Mouse (Mus musculus) cerebellum, adult 2 months (tissue): ENCODE results near the gene Rab23.

Experiments used
- CTCF ChIP-seq: fragments of 200-500 bp; IDR thresholded peaks from 2 replicates; pipeline ENCODE4 v1.5.1; 2011; ENCODE audit warnings: low read depth, mild to moderate bottlenecking, control low read depth, low read length, moderate library complexity, borderline replicate concordance; ENCODE audit not compliant: insufficient read depth
- POLR2A ChIP-seq: fragments of 200-500 bp; IDR thresholded peaks from 2 replicates; pipeline ENCODE4 v1.6.1; 2011; ENCODE audit warnings: low read length, control low read depth, borderline replicate concordance; ENCODE audit not compliant: insufficient read depth

GRCm38 (mm10) chr1:33788493-33788892, 68.8 kb downstream of the Rab23 start:
- no peak for TF ChIP-seq CTCF
- no peak for TF ChIP-seq POLR2A
